In genomic region chr10:21866504-21866903, GRCm38 (mm10) we compare ENCODE assay signal across 20 mouse cellular contexts. TPM values are rescaled to one million over a fixed set of nuclear protein-coding genes. Genes with fewer than 3 reads are reported as not detected.
DNase-seq lines count a peak whose midpoint lies in the region; ATAC-seq lines count a peak whose summit lies in the region.
"Had no signal": no experiment of that assay in that cellular context is flagged by ENCODE, and none has a peak within 500 bp of the region (broad histone marks: within the 10 kb centered on the region; RNA-seq: fewer than 3 reads in every experiment).

No protein-coding gene starts in this region.

- peak; percentile 57; the same call in 1 of the 2 replicates for ATAC-seq in kidney, embryonic 14.5 days (ENCODE audit: low FRiP score, low TSS enrichment)
- ATAC-seq: forebrain, embryonic 14.5 days; midbrain, embryonic 15.5 days had no signal

- no peak overlapping the region for H3K9ac ChIP-seq in kidney, embryonic 14.5 days (ENCODE audit: low read depth, low read length)
- H3K9ac ChIP-seq: embryonic facial prominence, embryonic 13.5 days; heart, embryonic 15.5 days; midbrain, embryonic 15.5 days; stomach, embryonic 15.5 days had no signal

- no peak overlapping the region for H3K4me2 ChIP-seq in kidney, embryonic 14.5 days (replicated peaks; ENCODE audit: low read depth, low read length)
- H3K4me2 ChIP-seq: embryonic facial prominence, embryonic 13.5 days; heart, embryonic 15.5 days; midbrain, embryonic 15.5 days; stomach, embryonic 15.5 days had no signal

- no peak for DNase-seq in kidney, postnatal 14 days
- DNase-seq in urinary bladder, postnatal 14 days (ENCODE audit: low spot score): peak; percentile 24
- DNase-seq in urinary bladder, adult 18-20 months (ENCODE audit: low spot score in 2 of 2): no peak
- DNase-seq in ZHBTc4 (ENCODE audit: low read depth, low spot score): peak; percentile 57
- DNase-seq in neural tube, embryonic 10.5 days (ENCODE audit: extremely low spot score, low spot score): no peak
- no peak for DNase-seq in heart, postnatal 4 days
- DNase-seq: adrenal gland, adult 2 months; gastrocnemius, postnatal 25 days; kidney, adult 18-20 months; lung, adult 18-20 months; right cerebral cortex, postnatal 25 days had no signal

- H3K4me1 ChIP-seq in kidney, embryonic 14.5 days (ENCODE audit: control insufficient read depth, insufficient read depth, low read length): 0 out of 2 replicates have a peak, but pooled peaks cover 6% of the 10 kb centered on the region
- H3K4me1 ChIP-seq: heart, embryonic 15.5 days; megakaryocyte, embryonic 14.5 days; midbrain, embryonic 15.5 days; stomach, embryonic 15.5 days had no signal

- no peak overlapping the region for H3K4me3 ChIP-seq in kidney, embryonic 14.5 days (ENCODE audit: low read length)
- H3K4me3 ChIP-seq: embryonic facial prominence, embryonic 13.5 days; heart, embryonic 15.5 days; hindbrain, embryonic 10.5 days; layer of hippocampus, adult 2 months; megakaryocyte, embryonic 14.5 days; midbrain, embryonic 15.5 days; stomach, embryonic 15.5 days had no signal

- 24% methylated on average over 4 of the region's 4 CpGs for WGBS in kidney, embryonic 14.5 days

- no peaks in the 10 kb centered on the region for H3K36me3 ChIP-seq in kidney, embryonic 14.5 days (ENCODE audit: control insufficient read depth, insufficient read depth, low read length)
- H3K36me3 ChIP-seq: embryonic facial prominence, embryonic 13.5 days; heart, embryonic 15.5 days; hindbrain, embryonic 10.5 days; midbrain, embryonic 15.5 days; stomach, embryonic 15.5 days had no signal

- H3K27ac ChIP-seq in kidney, embryonic 14.5 days (ENCODE audit: low read depth, low read length): no peak overlapping the region
- H3K27ac ChIP-seq: embryonic facial prominence, embryonic 13.5 days; heart, embryonic 15.5 days; hindbrain, embryonic 10.5 days; layer of hippocampus, adult 2 months; midbrain, embryonic 15.5 days; stomach, embryonic 15.5 days had no signal

- no peaks in the 10 kb centered on the region for H3K27me3 ChIP-seq in kidney, embryonic 14.5 days (ENCODE audit: control insufficient read depth, insufficient read depth, low read length)
- H3K27me3 ChIP-seq: embryonic facial prominence, embryonic 13.5 days; heart, embryonic 15.5 days; midbrain, embryonic 15.5 days; stomach, embryonic 15.5 days had no signal

- no peaks in the 10 kb centered on the region for H3K9me3 ChIP-seq in kidney, embryonic 14.5 days (ENCODE audit: control insufficient read depth, low read length)
- H3K9me3 ChIP-seq: embryonic facial prominence, embryonic 13.5 days; heart, embryonic 15.5 days; hindbrain, embryonic 10.5 days; midbrain, embryonic 15.5 days; stomach, embryonic 15.5 days had no signal

RNA-seq across cellular contexts. Expression of gene Sgk1, which starts 15.5 kb away (rescaled TPM):
- polyA plus RNA-seq in kidney, embryonic 14.5 days (2014; fragmentation: Nextera tagmentation; extraction: Ambion mirVana): 40.9 and 52.1 TPM in 2 replicates
- 10 to 100 TPM; 70.2 to 73.8 TPM for total RNA-seq in heart, postnatal 4 days (2021)

Comparison
In these comparisons a context has a peak if more than half of its experiments do, and no peak if none do; other contexts are left out.
1. DNase-seq: peak in urinary bladder, postnatal 14 days (single experiment) and ZHBTc4 (single experiment); none in kidney, postnatal 14 days (single experiment), urinary bladder, adult 18-20 months (0 of 2), neural tube, embryonic 10.5 days (single experiment) and heart, postnatal 4 days (single experiment).